Mouse (Mus musculus) heart, embryonic 15.5 days (tissue): Measurements from ENCODE around the gene Abcd1. TPM values are rescaled to one million over a fixed set of nuclear protein-coding genes. Genes with fewer than 3 reads are reported as not detected.
"Not testable (repeated sequence)": the region's sequence is repeated elsewhere in the genome, so short reads cannot be mapped to it uniquely, and the experiment has no call there.

ENCODE experiments used
- ATAC-seq: fragments of 200-750 bp; cut with Nextera tagmentation; replicated peaks from 2 replicates; pipeline ENCODE4 v1.8.0; 2017; ENCODE audit warnings: low read depth, moderate TSS enrichment; ENCODE audit not compliant: insufficient number of reproducible peaks, insufficient read depth, low FRiP score
- H3K27ac ChIP-seq: fragments of 300-500 bp; sonication (generic); 2 replicates; pipeline ENCODE4 v1.5.1; 2015; ENCODE audit warnings: mild to moderate bottlenecking, inconsistent platforms
- H3K27me3 ChIP-seq: fragments of 300-500 bp; sonication (generic); 2 replicates; pipeline ENCODE4 v1.6.1; 2015; ENCODE audit warnings: inconsistent platforms
- H3K36me3 ChIP-seq: fragments of 300-500 bp; sonication (generic); 2 replicates; pipeline ENCODE4 v1.6.1; 2015; ENCODE audit warnings: mild to moderate bottlenecking, inconsistent platforms
- H3K4me1 ChIP-seq: fragments of 300-500 bp; sonication (generic); replicated peaks from 2 replicates; pipeline ENCODE4 v1.6.1; 2015; ENCODE audit warnings: inconsistent platforms
- H3K4me2 ChIP-seq: fragments of 300-500 bp; sonication (generic); 2 replicates; pipeline ENCODE4 v1.6.1; 2015; ENCODE audit warnings: inconsistent platforms, mild to moderate bottlenecking, moderate library complexity
- H3K4me3 ChIP-seq: fragments of 300-500 bp; sonication (generic); 2 replicates; pipeline ENCODE4 v1.5.1; 2015; ENCODE audit warnings: mild to moderate bottlenecking, inconsistent platforms
- H3K9ac ChIP-seq: fragments of 300-500 bp; sonication (generic); 2 replicates; pipeline ENCODE4 v1.6.1; 2015; ENCODE audit warnings: mild to moderate bottlenecking, inconsistent platforms
- H3K9me3 ChIP-seq: fragments of 300-500 bp; sonication (generic); replicated peaks from 2 replicates; pipeline ENCODE4 v1.6.1; 2016; ENCODE audit warnings: inconsistent platforms
- WGBS: fragments of 180-500 bp; shearing (Covaris S2); methylation state at CpG from one replicate; pipeline ENCODE4 v1.1.7; 2015; ENCODE audit warnings: mixed read lengths; 5-methylcytosine and 5-hydroxymethylcytosine counted together
- polyA plus RNA-seq: library from polyadenylated mRNA; unstranded; fragments of >200 nt; fragmentation: Nextera tagmentation; extraction: Ambion mirVana; gene quantifications from 2 replicates; pipeline ENCODE4 v1.2.1, GENCODE M21; 2015

Gene Abcd1
- polyA plus RNA-seq, 1 experiment from 2014 or later, result 13.1 TPM

- H3K36me3 ChIP-seq, H3K9ac ChIP-seq, H3K4me3 ChIP-seq, ATAC-seq, H3K27ac ChIP-seq, H3K27me3 ChIP-seq, H3K4me1 ChIP-seq, H3K9me3 ChIP-seq, H3K4me2 ChIP-seq: not testable (repeated sequence)
- 85% methylated on average over 7 of the region's 7 CpGs for WGBS
Measured at GRCm38 (mm10) chrX:73739841-73740240, 23.4 kb downstream of the Abcd1 start.

- Histone ChIP-seq H3K27ac (no peak overlapping the region), H3K36me3 (no peaks in the 10 kb centered on the region), H3K27me3 (no peaks in the 10 kb centered on the region), H3K9me3 (no peaks in the 10 kb centered on the region), H3K4me1 (no peaks in the 10 kb centered on the region), H3K4me3 (no peak overlapping the region), H3K4me2 (no peak overlapping the region), H3K9ac (no peak overlapping the region)
- no peak for ATAC-seq
- WGBS, result 47% methylated on average over 1 of the region's 1 CpGs
Measured at GRCm38 (mm10) chrX:73744774-73745481, 28.5 kb downstream of the Abcd1 start.

- Histone ChIP-seq H3K9me3 (no peaks in the 10 kb centered on the region), H3K9ac (no peak overlapping the region), H3K27me3 (no peaks in the 10 kb centered on the region), H3K36me3 (no peaks in the 10 kb centered on the region), H3K4me1 (no peaks in the 10 kb centered on the region), H3K4me3 (no peak overlapping the region), H3K4me2 (no peak overlapping the region), H3K27ac (no peak overlapping the region)
- 86% methylated on average over 1 of the region's 1 CpGs for WGBS
- no peak for ATAC-seq
Measured at GRCm38 (mm10) chrX:73748977-73749376, 32.6 kb downstream of the Abcd1 start.

- Histone ChIP-seq H3K4me1 (peaks cover 4% of the 10 kb centered on the region; the same call in 1 of the 2 replicates), H3K9ac (no peak within 1 kb of the TSS), H3K4me3 (no peak within 1 kb of the TSS), H3K27ac (no peak within 1 kb of the TSS), H3K36me3 (no peaks in the 10 kb centered on the region), H3K4me2 (no peak within 1 kb of the TSS), H3K27me3 (no peaks in the 10 kb centered on the region), H3K9me3 (no peaks in the 10 kb centered on the region)
- no peak for ATAC-seq
- 64% methylated on average over 5 of the region's 5 CpGs for WGBS
Measured at GRCm38 (mm10) chrX:73756334-73757140, 40.1 kb downstream of the Abcd1 start, which contains the start of gene Plxnb3. Plxnb3 (plus strand) TSS chrX:73757090.

GRCm38 (mm10) chrX:73758611-73759290, 42.4 kb downstream of the Abcd1 start:
- Histone ChIP-seq H3K4me3 (no peak overlapping the region), H3K27me3 (no peaks in the 10 kb centered on the region), H3K36me3 (no peaks in the 10 kb centered on the region), H3K27ac (no peak overlapping the region), H3K4me1 (peaks cover 4% of the 10 kb centered on the region; the same call in 1 of the 2 replicates), H3K4me2 (no peak overlapping the region), H3K9ac (no peak overlapping the region), H3K9me3 (no peaks in the 10 kb centered on the region)
- WGBS, result 71% methylated on average over 13 of the region's 13 CpGs
- no peak for ATAC-seq

- no peak overlapping the region for H3K9ac ChIP-seq
- no peak overlapping the region for H3K4me3 ChIP-seq
- WGBS, result 58% methylated on average over 1 of the region's 1 CpGs
- ATAC-seq, result no peak; the same call in 1 of the 2 replicates
- H3K9me3 ChIP-seq, result no peaks in the 10 kb centered on the region
- H3K4me1 ChIP-seq, result peaks cover 9% of the 10 kb centered on the region; the same call in 1 of the 2 replicates
- H3K4me2 ChIP-seq, result no peak overlapping the region
- 0 out of 2 replicates have a peak overlapping the region, but pooled peaks have one; percentile 26 for H3K27ac ChIP-seq
- no peaks in the 10 kb centered on the region for H3K36me3 ChIP-seq
- no peaks in the 10 kb centered on the region for H3K27me3 ChIP-seq
Measured at GRCm38 (mm10) chrX:73765311-73765710, 48.9 kb downstream of the Abcd1 start.

GRCm38 (mm10) chrX:73767267-73767666, 50.9 kb downstream of the Abcd1 start:
- WGBS, result 56% methylated on average over 9 of the region's 9 CpGs
- Histone ChIP-seq H3K9ac (no peak overlapping the region), H3K4me1 (peaks cover 9% of the 10 kb centered on the region; the same call in 1 of the 2 replicates), H3K4me3 (no peak overlapping the region), H3K36me3 (no peaks in the 10 kb centered on the region), H3K4me2 (no peak overlapping the region), H3K27ac (no peak overlapping the region), H3K9me3 (no peaks in the 10 kb centered on the region), H3K27me3 (no peaks in the 10 kb centered on the region)
- no peak for ATAC-seq

- peak within 1 kb of the TSS; percentile 92 for H3K27ac ChIP-seq
- WGBS, result 35% methylated on average over 9 of the region's 9 CpGs
- peak within 1 kb of the TSS; percentile 46 for H3K4me3 ChIP-seq
- H3K36me3 ChIP-seq, result peaks cover 16% of the 10 kb centered on the region; the same call in 1 of the 2 replicates
- H3K9me3 ChIP-seq, result no peaks in the 10 kb centered on the region
- peaks cover 7% of the 10 kb centered on the region for H3K4me1 ChIP-seq
- peak; percentile 78 for ATAC-seq
- peak within 1 kb of the TSS; percentile 57 for H3K4me2 ChIP-seq
- H3K27me3 ChIP-seq, result no peaks in the 10 kb centered on the region
- H3K9ac ChIP-seq, result peak within 1 kb of the TSS; percentile 56
Measured at GRCm38 (mm10) chrX:73774168-73774760, 57.9 kb downstream of the Abcd1 start, which contains the start of gene Srpk3. Srpk3 (plus strand) TSS chrX:73774405.

- peak overlapping the region; percentile 57 for H3K4me2 ChIP-seq
- no peaks in the 10 kb centered on the region for H3K9me3 ChIP-seq
- peaks cover 7% of the 10 kb centered on the region for H3K4me1 ChIP-seq
- peak overlapping the region; percentile 92 for H3K27ac ChIP-seq
- WGBS, result 51% methylated on average over 10 of the region's 10 CpGs
- no peaks in the 10 kb centered on the region for H3K27me3 ChIP-seq
- peaks cover 23% of the 10 kb centered on the region for H3K36me3 ChIP-seq
- ATAC-seq, result peak; percentile 61
- H3K4me3 ChIP-seq, result peak overlapping the region; percentile 46
- peak overlapping the region; percentile 56 for H3K9ac ChIP-seq
Measured at GRCm38 (mm10) chrX:73774802-73775483, 58.5 kb downstream of the Abcd1 start.

GRCm38 (mm10) chrX:73782227-73782626, 65.8 kb downstream of the Abcd1 start:
- Histone ChIP-seq H3K4me3 (no peak overlapping the region), H3K9me3 (no peaks in the 10 kb centered on the region), H3K27ac (no peak overlapping the region), H3K4me1 (peaks cover 6% of the 10 kb centered on the region), H3K4me2 (no peak overlapping the region), H3K36me3 (peaks cover 36% of the 10 kb centered on the region), H3K27me3 (no peaks in the 10 kb centered on the region), H3K9ac (no peak overlapping the region)
- ATAC-seq, result no peak
- 87% methylated on average over 3 of the region's 3 CpGs for WGBS
